Mouse (Mus musculus): ENCODE results near the gene Phf6. TPM values are rescaled to one million over a fixed set of nuclear protein-coding genes. Genes with fewer than 3 reads are reported as not detected.

Phf6 gene
- polyA plus RNA-seq, 1 experiment from 2014 or later = 23.4 TPM

DNA sequence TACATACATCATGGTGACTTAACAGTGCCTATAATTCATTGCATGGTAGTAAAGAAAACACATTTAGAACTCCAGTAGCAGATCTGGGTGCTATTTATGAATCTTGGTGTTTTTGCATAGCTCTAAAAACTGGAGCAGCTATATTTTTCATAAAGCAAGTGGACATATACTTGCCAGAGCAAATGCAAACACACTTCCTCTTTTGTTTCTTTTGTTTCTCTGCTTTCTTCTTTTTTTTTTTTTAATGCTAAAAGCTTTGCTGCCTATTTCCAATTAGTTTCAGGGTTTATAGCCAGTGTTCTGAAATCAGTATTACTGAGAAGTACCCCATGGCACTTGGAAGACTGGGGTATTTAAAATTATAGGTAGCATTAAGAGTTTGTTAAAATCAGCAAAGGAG is 2.6 kb downstream of the Phf6 start:
- ATAC-seq (replicated peaks; ENCODE audit: low FRiP score, low read depth) (no peak), DNase-seq (ENCODE audit: low spot score) (no peak)
- Histone ChIP-seq H3K4me3 (replicated peaks; ENCODE audit: low read depth, low read length) (no peak overlapping the region), H3K4me2 (ENCODE audit: low read length) (no peak overlapping the region), H3K36me3 (ENCODE audit: insufficient read depth, low read length) (no peaks in the 10 kb centered on the region), H3K4me1 (replicated peaks; ENCODE audit: insufficient read depth, low read length) (no peaks in the 10 kb centered on the region), H3K9ac (ENCODE audit: low read depth, low read length) (no peak overlapping the region), H3K27ac (no peak overlapping the region), H3K27me3 (ENCODE audit: insufficient read depth, low read length) (no peaks in the 10 kb centered on the region), H3K9me3 (replicated peaks; ENCODE audit: low read length) (no peaks in the 10 kb centered on the region)
- no peak for TF ChIP-seq CTCF (IDR thresholded peaks at IDR 0.05; ENCODE audit: low read depth)

- 70% methylated on average over 7 of the region's 7 CpGs for WGBS
- DNase-seq (ENCODE audit: low spot score) (peak; percentile 15), ATAC-seq (replicated peaks; ENCODE audit: low FRiP score, low read depth) (no peak)
- no peaks in the 10 kb centered on the region for H3K9me3 ChIP-seq (replicated peaks; ENCODE audit: low read length)
- H3K9ac ChIP-seq (ENCODE audit: low read depth, low read length) = no peak overlapping the region
- no peaks in the 10 kb centered on the region for H3K27me3 ChIP-seq (ENCODE audit: insufficient read depth, low read length)
- no peak overlapping the region for H3K27ac ChIP-seq
- no peaks in the 10 kb centered on the region for H3K4me1 ChIP-seq (replicated peaks; ENCODE audit: insufficient read depth, low read length)
- peak; percentile 56 for TF ChIP-seq CTCF (IDR thresholded peaks at IDR 0.05; ENCODE audit: low read depth)
- H3K36me3 ChIP-seq (ENCODE audit: insufficient read depth, low read length) = no peaks in the 10 kb centered on the region
- no peak overlapping the region for H3K4me3 ChIP-seq (replicated peaks; ENCODE audit: low read depth, low read length)
- no peak overlapping the region for H3K4me2 ChIP-seq (ENCODE audit: low read length)
These were observed 4.5 kb downstream of the Phf6 start for GRCm38 (mm10) chrX:52916516-52916915.

DNA sequence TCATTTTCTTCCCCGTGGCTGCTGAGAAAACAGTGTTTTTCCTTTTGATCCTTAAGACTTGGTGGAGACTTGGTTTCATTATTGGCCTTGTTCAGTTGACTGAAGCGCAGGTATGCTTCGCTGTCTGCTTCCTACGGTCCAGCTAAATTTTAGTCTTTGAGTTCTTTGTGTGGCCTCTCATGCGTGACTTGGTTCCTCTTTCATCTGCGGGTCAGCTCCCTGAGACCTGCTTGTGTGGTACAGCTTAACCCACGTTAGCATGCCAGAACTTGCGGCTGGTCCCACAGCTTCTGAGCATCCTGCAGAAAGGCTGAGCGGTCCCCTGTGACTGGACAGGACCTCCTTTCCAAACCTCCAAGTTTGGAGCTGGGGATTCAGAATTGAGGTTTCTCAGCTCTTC is 14.7 kb downstream of the Phf6 start:
- H3K4me3 ChIP-seq (replicated peaks; ENCODE audit: low read depth, low read length) = no peak overlapping the region
- DNase-seq (ENCODE audit: low spot score) = peak; percentile 19
- H3K4me1 ChIP-seq (replicated peaks; ENCODE audit: insufficient read depth, low read length) = no peaks in the 10 kb centered on the region
- TF ChIP-seq CTCF (IDR thresholded peaks at IDR 0.05; ENCODE audit: low read depth) = no peak
- 64% methylated on average over 9 of the region's 9 CpGs for WGBS
- H3K4me2 ChIP-seq (ENCODE audit: low read length) = 0 out of 2 replicates have a peak overlapping the region, but pooled peaks have one; percentile 10
- H3K9ac ChIP-seq (ENCODE audit: low read depth, low read length) = no peak overlapping the region
- peak overlapping the region; percentile 42; the same call in 1 of the 2 replicates for H3K27ac ChIP-seq
- H3K9me3 ChIP-seq (replicated peaks; ENCODE audit: low read length) = no peaks in the 10 kb centered on the region
- no peak for ATAC-seq (replicated peaks; ENCODE audit: low FRiP score, low read depth)
- no peaks in the 10 kb centered on the region; the same call in 1 of the 2 replicates for H3K36me3 ChIP-seq (ENCODE audit: insufficient read depth, low read length)
- no peaks in the 10 kb centered on the region for H3K27me3 ChIP-seq (ENCODE audit: insufficient read depth, low read length)

GRCm38 (mm10) chrX:52928883-52929282 is 16.8 kb downstream of the Phf6 start:
- Histone ChIP-seq H3K27me3 (ENCODE audit: insufficient read depth, low read length) (no peaks in the 10 kb centered on the region), H3K27ac (no peak overlapping the region), H3K4me2 (ENCODE audit: low read length) (no peak overlapping the region), H3K9me3 (replicated peaks; ENCODE audit: low read length) (no peaks in the 10 kb centered on the region), H3K9ac (ENCODE audit: low read depth, low read length) (no peak overlapping the region), H3K36me3 (ENCODE audit: insufficient read depth, low read length) (no peaks in the 10 kb centered on the region), H3K4me3 (replicated peaks; ENCODE audit: low read depth, low read length) (no peak overlapping the region), H3K4me1 (replicated peaks; ENCODE audit: insufficient read depth, low read length) (no peaks in the 10 kb centered on the region)
- peak; percentile 10 for DNase-seq (ENCODE audit: low spot score)
- no peak for ATAC-seq (replicated peaks; ENCODE audit: low FRiP score, low read depth)
- 37% methylated on average over 1 of the region's 1 CpGs for WGBS
- peak; percentile 63 for TF ChIP-seq CTCF (IDR thresholded peaks at IDR 0.05; ENCODE audit: low read depth)

DNA sequence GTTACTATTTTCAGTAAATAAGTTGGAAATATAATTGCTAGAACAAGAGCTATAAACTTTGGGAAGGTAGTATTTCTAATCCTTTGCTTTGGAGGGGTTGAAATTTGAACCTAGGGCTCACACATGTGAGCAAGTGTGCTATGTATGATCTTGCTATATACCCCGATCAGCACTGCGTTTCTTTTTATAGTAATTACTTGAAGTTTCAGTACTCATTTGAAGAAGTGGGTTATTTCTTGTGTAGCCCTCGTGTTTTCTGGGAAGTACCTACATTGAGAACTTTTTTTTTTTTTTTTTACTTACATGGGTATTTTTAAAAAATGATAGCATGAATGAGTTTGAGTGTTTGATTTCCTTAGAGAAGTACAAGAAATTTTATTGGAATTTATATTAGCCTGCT is 17.7 kb downstream of the Phf6 start:
- TF ChIP-seq CTCF (IDR thresholded peaks at IDR 0.05; ENCODE audit: low read depth) = no peak
- Histone ChIP-seq H3K9me3 (replicated peaks; ENCODE audit: low read length) (no peaks in the 10 kb centered on the region), H3K4me1 (replicated peaks; ENCODE audit: insufficient read depth, low read length) (no peaks in the 10 kb centered on the region), H3K27me3 (ENCODE audit: insufficient read depth, low read length) (no peaks in the 10 kb centered on the region), H3K36me3 (ENCODE audit: insufficient read depth, low read length) (no peaks in the 10 kb centered on the region), H3K4me3 (replicated peaks; ENCODE audit: low read depth, low read length) (no peak overlapping the region), H3K4me2 (ENCODE audit: low read length) (no peak overlapping the region), H3K27ac (no peak overlapping the region), H3K9ac (ENCODE audit: low read depth, low read length) (no peak overlapping the region)
- 81% methylated on average over 3 of the region's 3 CpGs for WGBS
- DNase-seq (ENCODE audit: low spot score) = no peak
- ATAC-seq (replicated peaks; ENCODE audit: low FRiP score, low read depth) = no peak

- Histone ChIP-seq H3K27ac (no peak overlapping the region), H3K27me3 (ENCODE audit: insufficient read depth, low read length) (no peaks in the 10 kb centered on the region), H3K4me3 (replicated peaks; ENCODE audit: low read depth, low read length) (no peak overlapping the region), H3K36me3 (ENCODE audit: insufficient read depth, low read length) (no peaks in the 10 kb centered on the region), H3K9ac (ENCODE audit: low read depth, low read length) (no peak overlapping the region), H3K4me1 (replicated peaks; ENCODE audit: insufficient read depth, low read length) (no peaks in the 10 kb centered on the region), H3K4me2 (ENCODE audit: low read length) (no peak overlapping the region), H3K9me3 (replicated peaks; ENCODE audit: low read length) (no peaks in the 10 kb centered on the region)
- no peak for TF ChIP-seq CTCF (IDR thresholded peaks at IDR 0.05; ENCODE audit: low read depth)
- no peak for DNase-seq (ENCODE audit: low spot score)
- ATAC-seq (replicated peaks; ENCODE audit: low FRiP score, low read depth) = no peak
- WGBS = 77% methylated on average over 5 of the region's 5 CpGs
These were observed 18.1 kb downstream of the Phf6 start for GRCm38 (mm10) chrX:52930191-52930590.

- ATAC-seq (replicated peaks; ENCODE audit: low FRiP score, low read depth) (no peak), DNase-seq (ENCODE audit: low spot score) (no peak)
- Histone ChIP-seq H3K4me2 (ENCODE audit: low read length) (no peak overlapping the region), H3K27me3 (ENCODE audit: insufficient read depth, low read length) (no peaks in the 10 kb centered on the region), H3K4me3 (replicated peaks; ENCODE audit: low read depth, low read length) (no peak overlapping the region), H3K4me1 (replicated peaks; ENCODE audit: insufficient read depth, low read length) (no peaks in the 10 kb centered on the region), H3K9ac (ENCODE audit: low read depth, low read length) (no peak overlapping the region), H3K9me3 (replicated peaks; ENCODE audit: low read length) (no peaks in the 10 kb centered on the region), H3K36me3 (ENCODE audit: insufficient read depth, low read length) (no peaks in the 10 kb centered on the region), H3K27ac (no peak overlapping the region)
- no peak for TF ChIP-seq CTCF (IDR thresholded peaks at IDR 0.05; ENCODE audit: low read depth)
- WGBS = 75% methylated on average over 1 of the region's 1 CpGs
These were observed 20.1 kb downstream of the Phf6 start for GRCm38 (mm10) chrX:52932161-52932560.

Measured in kidney, postnatal 0 days (tissue).